Mouse (Mus musculus) spleen, adult 2 months (tissue): ENCODE data around the gene 4933428M09Rik.

ENCODE experiments used
- CTCF ChIP-seq: fragments of 200-500 bp; IDR thresholded peaks from 2 replicates; pipeline ENCODE4 v1.5.1; 2011; ENCODE audit warnings: mild to moderate bottlenecking, inconsistent platforms; ENCODE audit not compliant: insufficient read depth, insufficient read length, insufficient replicate concordance; ENCODE audit errors: extremely low read depth
- POLR2A ChIP-seq: fragments of 200-500 bp; IDR thresholded peaks from 2 replicates; pipeline ENCODE4 v1.6.1; 2011; ENCODE audit warnings: low read depth, low read length, inconsistent platforms

DNA sequence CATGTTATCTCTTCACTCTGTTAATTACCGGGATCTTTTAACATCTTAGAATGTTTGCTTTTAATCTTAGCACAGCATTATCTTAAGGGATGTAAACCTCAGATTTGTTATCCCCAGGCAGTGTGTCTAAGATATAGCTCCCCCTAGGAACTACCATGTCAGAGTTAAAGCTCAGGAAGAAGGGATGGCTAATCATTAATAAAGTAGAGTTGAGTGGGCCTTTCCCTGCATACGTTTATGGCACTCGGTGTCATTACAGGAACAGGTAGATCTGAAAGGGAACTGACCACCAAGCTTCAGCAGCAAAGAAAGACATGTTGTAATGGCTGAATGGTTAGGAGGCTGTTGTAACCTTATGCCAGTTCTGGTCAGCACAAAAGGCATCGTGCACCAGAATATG lies 35.7 kb downstream of the 4933428M09Rik start:
- TF ChIP-seq POLR2A (no peak), CTCF (no peak)
